Mouse (Mus musculus) liver, adult 2 months (tissue): ENCODE results near the gene Zcchc18. TPM values are rescaled to one million over a fixed set of nuclear protein-coding genes. Genes with fewer than 3 reads are reported as not detected.
"Not testable (repeated sequence)": the region's sequence is repeated elsewhere in the genome, so short reads cannot be mapped to it uniquely, and the experiment has no call there.

Experiments
- DNase-seq: peaks from one replicate; pipeline ENCODE4 v3.0.0-alpha.2; 2011; ENCODE audit warnings: low read depth, low spot score; ENCODE audit errors: extremely low read depth
- H3K27ac ChIP-seq: fragments of 200-500 bp; replicated peaks from 2 replicates; pipeline ENCODE4 v1.5.1; 2012; ENCODE audit warnings: low read depth, mild to moderate bottlenecking, control low read depth, inconsistent platforms, low read length; ENCODE audit not compliant: insufficient read depth
- H3K27me3 ChIP-seq: fragments of 200-500 bp; 2 replicates; pipeline ENCODE4 v1.6.1; 2012; ENCODE audit warnings: mild to moderate bottlenecking, moderate library complexity, low read length, inconsistent platforms; ENCODE audit not compliant: control insufficient read depth, insufficient read depth
- H3K36me3 ChIP-seq: fragments of 200-500 bp; 2 replicates; pipeline ENCODE4 v1.6.1; 2012; ENCODE audit warnings: low read length, inconsistent platforms; ENCODE audit not compliant: control insufficient read depth, insufficient read depth
- H3K4me1 ChIP-seq: fragments of 200-500 bp; 2 replicates; pipeline ENCODE4 v1.6.1; 2011; ENCODE audit warnings: low read length; ENCODE audit not compliant: control insufficient read depth, insufficient read depth
- H3K4me3 ChIP-seq: fragments of 200-500 bp; 2 replicates; pipeline ENCODE4 v1.5.1; 2011; ENCODE audit warnings: low read depth, mild to moderate bottlenecking, control low read depth, low read length, moderate library complexity; ENCODE audit not compliant: insufficient read depth
- H3K79me2 ChIP-seq: fragments of 200-500 bp; 2 replicates; pipeline ENCODE4 v1.6.1; 2012; ENCODE audit warnings: inconsistent platforms, mild to moderate bottlenecking, low read length, moderate library complexity; ENCODE audit not compliant: control insufficient read depth, insufficient read depth
- H3K9ac ChIP-seq: fragments of 200-500 bp; 2 replicates; pipeline ENCODE4 v1.6.1; 2012; ENCODE audit warnings: low read depth, mild to moderate bottlenecking, control low read depth, inconsistent platforms, low read length
- CTCF ChIP-seq: fragments of 200-500 bp; IDR thresholded peaks from 2 replicates; pipeline ENCODE4 v1.5.1; 2011; ENCODE audit warnings: low read depth, low read length, control low read depth
- POLR2A ChIP-seq: fragments of 200-500 bp; IDR thresholded peaks from 2 replicates; pipeline ENCODE4 v1.6.1; 2011; ENCODE audit warnings: low read length, control low read depth; ENCODE audit not compliant: insufficient read depth; ENCODE audit errors: extremely low read depth
- WGBS: fragments of 180-500 bp; shearing (Covaris S2); methylation state at CpG from one replicate; pipeline ENCODE4 v1.1.7; 2018; 5-methylcytosine and 5-hydroxymethylcytosine counted together
- polyA plus RNA-seq: library from polyadenylated mRNA; depleted of rRNA; stranded (reverse); fragments of >200 nt; gene quantifications from 2 replicates; pipeline ENCODE4 v1.2.3, GENCODE M21; 2012; rRNA removed
- total RNA-seq: library from RNA; depleted of rRNA; stranded (reverse); fragments of >200 nt; gene quantifications from 2 replicates; pipeline ENCODE4 v1.2.3, GENCODE M21; 2014; rRNA removed

Zcchc18 gene
- total RNA-seq, result 0.20 TPM in 1 of 2 replicates, not detected in the other
- polyA plus RNA-seq, result 0.04 TPM in 1 of 2 replicates, not detected in the other

DNA sequence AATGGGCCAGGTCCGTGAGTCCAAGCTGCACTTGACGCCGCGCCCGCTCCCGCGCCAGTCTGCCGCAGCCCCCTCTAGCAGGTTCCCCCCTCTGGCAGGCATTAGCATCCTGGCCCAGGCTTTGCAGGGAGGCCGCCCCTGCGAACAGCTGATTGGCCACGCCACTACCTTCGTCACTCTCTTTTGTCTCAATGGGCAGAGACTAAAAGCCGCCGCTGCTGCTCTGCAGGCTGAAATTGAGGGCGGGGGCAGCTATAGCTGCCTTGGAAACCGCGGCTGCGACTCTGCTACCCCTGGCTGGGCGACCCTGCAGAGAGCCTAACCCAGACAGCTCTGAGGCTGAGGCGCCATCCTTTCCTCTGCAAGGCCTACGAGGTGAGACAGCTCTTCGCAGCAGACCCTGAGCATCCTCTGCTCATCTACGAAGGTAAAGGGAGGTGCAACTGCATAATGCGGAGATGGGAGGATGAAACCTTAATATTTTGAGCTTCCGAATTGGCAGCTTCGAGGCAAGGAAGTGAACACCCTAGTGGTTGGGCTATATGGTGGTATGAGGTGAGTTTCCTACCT lies at the start of gene Zcchc18:
Gene Zcchc18, plus strand, starts transcription at position 178 of the 570 bp plus-strand sequence.
- H3K4me1 ChIP-seq, result no peaks in the 10 kb centered on the region
- no peaks in the 10 kb centered on the region for H3K36me3 ChIP-seq
- H3K4me3 ChIP-seq, result peak within 1 kb of the TSS; percentile 33; the same call in 1 of the 2 replicates
- H3K9ac ChIP-seq, result no peak within 1 kb of the TSS
- no peak for DNase-seq
- no peaks in the 10 kb centered on the region for H3K27me3 ChIP-seq
- WGBS, result 4% methylated on average over 25 of the region's 26 CpGs
- TF ChIP-seq POLR2A, result no peak
- no peak for TF ChIP-seq CTCF
- H3K79me2 ChIP-seq, result no peaks in the 10 kb centered on the region
- H3K27ac ChIP-seq, result no peak within 1 kb of the TSS

DNA sequence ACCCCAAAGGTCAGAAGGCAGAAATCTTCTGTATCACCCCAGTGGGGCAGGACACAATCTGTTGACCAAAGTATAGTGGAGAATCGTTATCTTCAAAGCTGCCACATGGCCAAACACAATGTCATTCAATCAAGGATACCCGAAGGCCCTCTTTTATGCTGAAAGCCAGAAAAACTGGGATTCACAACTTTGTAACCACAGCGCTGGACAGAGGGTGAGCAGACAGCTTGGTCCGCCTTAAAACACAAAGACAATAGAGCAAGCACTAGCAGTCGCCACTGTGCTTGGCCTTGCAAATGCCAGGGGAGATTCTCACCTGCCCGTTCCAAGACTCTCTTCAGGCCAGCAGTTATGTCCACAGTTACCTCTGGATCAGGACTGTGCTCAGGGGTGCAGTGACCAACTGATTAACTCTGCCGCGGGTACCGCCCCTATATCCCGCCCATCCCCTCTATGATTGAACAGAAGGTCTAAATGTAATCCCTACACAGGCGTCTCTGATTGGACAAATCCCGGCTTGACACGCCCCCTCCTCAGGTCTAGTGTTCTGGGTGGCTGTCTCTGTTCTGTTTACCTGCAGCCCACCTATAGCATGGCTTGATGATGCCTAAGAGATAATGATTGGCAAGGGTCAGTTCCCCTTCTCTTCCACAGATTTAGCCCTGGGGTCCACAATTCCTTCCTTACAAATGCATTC lies 35.2 kb upstream of the Zcchc18 start:
- not testable (repeated sequence) for H3K4me3 ChIP-seq, H3K9ac ChIP-seq, H3K36me3 ChIP-seq, H3K27me3 ChIP-seq, H3K4me1 ChIP-seq, H3K27ac ChIP-seq, H3K79me2 ChIP-seq
- WGBS, result 6% methylated on average over 13 of the region's 13 CpGs
- DNase-seq, result peak; percentile 5

DNA sequence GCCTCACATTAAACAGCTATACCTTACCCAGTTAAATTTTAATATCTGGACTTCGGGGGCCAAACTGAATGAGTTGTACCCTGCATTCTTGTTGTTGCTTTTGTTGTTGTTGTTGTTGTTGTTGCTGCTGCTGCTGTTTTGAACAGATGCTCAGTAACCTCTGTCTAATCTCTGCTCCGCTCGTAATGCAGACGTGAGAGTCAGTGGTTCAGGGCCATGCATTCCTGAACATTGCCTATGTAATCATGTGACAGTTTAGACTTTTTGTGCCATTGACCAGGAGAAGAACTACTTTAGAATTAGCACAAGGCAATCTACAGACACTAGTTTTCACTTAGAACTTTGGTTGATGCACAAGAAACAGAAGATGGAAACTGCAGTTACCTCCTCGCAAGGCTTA lies 34.7 kb upstream of the Zcchc18 start:
- DNase-seq, H3K4me3 ChIP-seq, H3K9ac ChIP-seq, H3K27me3 ChIP-seq, H3K79me2 ChIP-seq, H3K36me3 ChIP-seq, H3K4me1 ChIP-seq, H3K27ac ChIP-seq: not testable (repeated sequence)
- WGBS, result 51% methylated on average over 5 of the region's 5 CpGs

DNA sequence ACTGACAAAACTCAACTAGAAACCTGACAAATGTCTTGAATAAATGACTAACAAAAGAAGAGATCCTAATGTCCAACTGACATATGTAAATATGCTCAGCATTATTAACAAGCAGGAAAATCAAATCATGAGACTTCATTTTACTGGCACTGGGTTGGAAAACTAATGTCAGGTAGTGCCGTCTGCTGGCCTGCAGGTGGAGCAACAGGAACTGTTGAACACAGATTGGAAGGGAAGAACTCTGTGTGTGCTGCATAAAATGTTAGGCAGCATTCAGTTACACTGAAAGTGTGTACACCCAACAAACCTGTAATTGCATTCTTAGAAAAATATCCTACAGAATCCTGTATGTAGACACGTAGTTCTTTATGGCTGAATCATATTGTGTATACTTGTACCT lies 33.3 kb upstream of the Zcchc18 start:
- peak; percentile 31; the same call in 1 of the 2 replicates for TF ChIP-seq CTCF
- no peak for TF ChIP-seq POLR2A
- DNase-seq, result no peak
- no peak overlapping the region for H3K27ac ChIP-seq
- 25% methylated on average over 2 of the region's 2 CpGs for WGBS
- no peak overlapping the region for H3K9ac ChIP-seq
- H3K4me1 ChIP-seq, result no peaks in the 10 kb centered on the region
- H3K27me3 ChIP-seq, result no peaks in the 10 kb centered on the region
- no peaks in the 10 kb centered on the region for H3K79me2 ChIP-seq
- no peak overlapping the region for H3K4me3 ChIP-seq
- no peaks in the 10 kb centered on the region for H3K36me3 ChIP-seq

DNA sequence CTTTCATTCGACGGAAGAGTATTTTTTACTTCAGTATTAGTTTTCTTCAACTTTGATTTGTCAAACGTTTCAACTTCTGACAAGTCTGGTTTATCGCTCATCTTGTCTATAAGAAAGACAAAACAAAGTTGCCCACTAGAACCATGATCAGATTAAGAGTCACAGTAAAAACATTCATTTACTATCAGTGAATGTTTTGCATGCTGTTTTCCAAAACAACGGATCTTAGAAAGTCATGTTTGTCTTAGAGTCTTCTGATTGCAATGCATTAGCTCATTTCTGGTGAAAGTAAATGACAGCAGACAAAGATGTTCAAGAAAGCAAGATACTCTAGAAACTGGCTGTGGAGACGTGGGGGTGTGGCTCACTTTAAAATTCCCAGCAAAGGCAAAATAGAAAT lies 17.6 kb upstream of the Zcchc18 start, which contains the start of gene Tmsb15b2:
Gene Tmsb15b2, minus strand, starts transcription at position 101 of the 400 bp plus-strand sequence.
- not testable (repeated sequence) for H3K27me3 ChIP-seq, H3K79me2 ChIP-seq, H3K4me3 ChIP-seq, H3K27ac ChIP-seq, H3K36me3 ChIP-seq, DNase-seq, H3K4me1 ChIP-seq, H3K9ac ChIP-seq
- 89% methylated on average over 6 of the region's 6 CpGs for WGBS

DNA sequence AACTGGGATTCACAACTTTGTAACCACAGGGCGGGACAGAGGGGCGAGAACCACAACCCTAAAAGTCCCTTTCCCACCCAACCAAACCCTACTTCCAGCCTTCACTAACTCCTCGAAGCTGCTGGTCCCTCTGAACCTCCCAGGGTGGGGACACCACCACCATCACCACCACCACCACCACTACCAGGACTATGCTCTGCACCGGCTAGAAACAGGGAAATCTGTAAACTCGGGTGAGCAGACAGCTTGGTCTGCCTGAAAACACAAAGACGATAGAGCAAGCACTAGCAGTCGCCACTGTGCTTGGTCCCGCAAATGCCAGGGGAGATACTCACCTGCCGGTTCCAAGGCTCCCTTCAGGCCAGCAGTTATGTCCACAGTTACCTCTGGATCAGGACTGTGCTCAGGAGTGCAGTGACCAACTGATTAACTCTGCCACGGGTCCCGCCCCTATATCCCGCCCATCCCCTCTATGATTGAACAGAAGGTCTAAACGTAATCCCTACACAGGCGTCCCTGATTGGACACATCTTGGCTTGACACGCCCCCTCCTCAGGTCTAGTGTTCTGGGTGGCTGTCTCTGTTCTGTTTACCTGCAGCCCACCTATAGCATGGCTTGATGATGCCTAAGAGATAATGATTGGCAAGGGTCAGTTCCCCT lies 16.4 kb upstream of the Zcchc18 start, which contains the start of the genes Tmsb15l and Tmsb15b1:
Gene Tmsb15l, minus strand, starts transcription at position 446 of the 661 bp plus-strand sequence.
Gene Tmsb15b1, minus strand, starts transcription at position 451 of the 661 bp plus-strand sequence.
- peak within 1 kb of the TSS; percentile 1; the same call in 1 of the 2 replicates for H3K4me3 ChIP-seq
- H3K36me3 ChIP-seq, result no peaks in the 10 kb centered on the region
- peak; percentile 74 for DNase-seq
- no peak within 1 kb of the TSS for H3K27ac ChIP-seq
- H3K27me3 ChIP-seq, result no peaks in the 10 kb centered on the region
- no peaks in the 10 kb centered on the region; the same call in 1 of the 2 replicates for H3K4me1 ChIP-seq
- no peaks in the 10 kb centered on the region for H3K79me2 ChIP-seq
- TF ChIP-seq POLR2A (no peak), CTCF (no peak)
- WGBS, result 9% methylated on average over 15 of the region's 15 CpGs
- H3K9ac ChIP-seq, result no peak within 1 kb of the TSS
